ENCODE assay signal across 15 mouse cellular contexts in genomic region chr3:95943226-95943625, GRCm38 (mm10). TPM values are rescaled to one million over a fixed set of nuclear protein-coding genes. Genes with fewer than 3 reads are reported as not detected.
DNase-seq lines count a peak whose midpoint lies in the region.
"Had no signal": no experiment of that assay in that cellular context is flagged by ENCODE, and none has a peak within 500 bp of the region (broad histone marks: within the 10 kb centered on the region; RNA-seq: fewer than 3 reads in every experiment).

No protein-coding gene starts in this region.

- intact Hi-C loops in heart, postnatal 36 days (cut with DNase I) = no loop called here

- peak; percentile 59 for DNase-seq in R1 (ENCODE audit: low read depth, low spot score)
- peak; percentile 40 for DNase-seq in ZHBTc4 (ENCODE audit: low read depth, low spot score)
- peak; percentile 54 for DNase-seq in testis, postnatal 10 days (ENCODE audit: low spot score)
- DNase-seq in lung, postnatal 14 days = no peak
- DNase-seq in heart, postnatal 36 days = no peak
- DNase-seq in B cell, adult 2 months = no peak
- DNase-seq: adrenal gland, adult 8-10 months; adrenal gland, postnatal 14 days; adrenal gland, postnatal 36 days; cerebellum, adult 11-12 months; cerebellum, adult 2 months; cerebellum, adult 9-10 months; cerebellum, postnatal 10 days; cerebellum, postnatal 25 days; forebrain, postnatal 0 days had no signal

RNA-seq across cellular contexts. Expression of gene Anp32e, which starts 14.2 kb away (rescaled TPM):
- 10 to 100 TPM; 82.7 to 85.9 TPM for total RNA-seq in heart, postnatal 36 days (2021)

RNA-seq across cellular contexts. Expression of gene Car14, which starts 38.7 kb away (rescaled TPM):
- 100 to 1,000 TPM; 152 to 202 TPM for total RNA-seq in heart, postnatal 36 days (2021)

RNA-seq across cellular contexts. Expression of gene Aph1a, which starts 49.5 kb away (rescaled TPM):
- total RNA-seq in heart, postnatal 36 days (2021) = 100 to 1,000 TPM; 114 to 122 TPM

RNA-seq across cellular contexts. Expression of gene BC028528, which starts 51.4 kb away (rescaled TPM):
- total RNA-seq in heart, postnatal 36 days (2021) = 10 to 100 TPM; 11.4 to 11.7 TPM

RNA-seq across cellular contexts. Expression of gene Plekho1, which starts 52.6 kb away (rescaled TPM):
- 10 to 100 TPM; 73.4 to 81.1 TPM for total RNA-seq in heart, postnatal 36 days (2021)

Comparison
In these comparisons a context has a peak if more than half of its experiments do, and no peak if none do; other contexts are left out.
1. DNase-seq: peak in R1 (single experiment), ZHBTc4 (single experiment) and testis, postnatal 10 days (single experiment); none in lung, postnatal 14 days (single experiment), heart, postnatal 36 days (0 of 2) and B cell, adult 2 months (0 of 2).